Mouse (Mus musculus) cortical plate, adult 2 months (tissue): ENCODE measurements at regions not wholly inside any gene's neighbourhood (a gene's known extent, or its start where the extent isn't known, plus 50 kb on each side); places are given as distances from the start of the nearest gene placed in this dataset.

Experiments
- CTCF ChIP-seq: fragments of 200-500 bp; IDR thresholded peaks from 2 replicates; pipeline ENCODE4 v1.5.1; 2011; ENCODE audit warnings: mild to moderate bottlenecking, control low read depth, low read length; ENCODE audit not compliant: insufficient read depth; ENCODE audit errors: extremely low read depth
- POLR2A ChIP-seq: fragments of 200-500 bp; IDR thresholded peaks from 2 replicates; pipeline ENCODE4 v1.6.1; 2011; ENCODE audit warnings: mild to moderate bottlenecking, low read length, control low read depth; ENCODE audit not compliant: insufficient read depth; ENCODE audit errors: extremely low read depth

DNA sequence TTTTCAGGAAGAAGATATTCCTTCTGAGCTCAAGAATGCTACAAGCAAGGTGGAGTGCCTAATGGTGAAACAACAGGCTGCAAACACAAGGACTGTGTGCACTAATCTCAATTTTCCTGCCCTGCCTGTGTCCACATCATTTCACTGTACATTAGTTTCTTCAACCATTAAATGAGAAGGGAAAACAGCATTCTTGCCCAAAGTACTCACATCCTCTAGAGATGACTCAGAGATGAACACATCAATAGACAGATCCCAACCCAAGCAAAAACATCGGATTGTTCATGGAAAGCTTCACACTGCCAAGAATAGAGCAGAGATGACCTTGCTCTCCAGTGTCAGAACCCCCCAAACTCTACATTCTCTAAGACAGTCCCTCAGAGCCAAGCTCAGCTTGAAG lies 886.8 kb downstream of the Diaph3 start:
- TF ChIP-seq CTCF = no peak
- TF ChIP-seq POLR2A = no peak
